In genomic region chr4:43493186-43493845, GRCm38 (mm10) we compare ENCODE assay signal across 8 mouse cellular contexts. TPM values are rescaled to one million over a fixed set of nuclear protein-coding genes. Genes with fewer than 3 reads are reported as not detected.
DNase-seq lines count a peak whose midpoint lies in the region; ATAC-seq lines count a peak whose summit lies in the region.

No protein-coding gene starts in this region.

- peak overlapping the region; percentile 73 for H3K9ac ChIP-seq in intestine, embryonic 15.5 days

- peaks cover 24% of the 10 kb centered on the region for H3K4me1 ChIP-seq in intestine, embryonic 15.5 days (replicated peaks)

- H3K4me2 ChIP-seq in intestine, embryonic 15.5 days (replicated peaks) = peak overlapping the region; percentile 72

- H3K27me3 ChIP-seq in intestine, embryonic 15.5 days (replicated peaks) = no peaks in the 10 kb centered on the region

- no peaks in the 10 kb centered on the region for H3K9me3 ChIP-seq in intestine, embryonic 15.5 days

- ATAC-seq in intestine, embryonic 15.5 days = peak; percentile 91

- intact Hi-C loops in left cerebral cortex, postnatal 25 days (cut with DNase I) = loop anchor here (1.0 to 5.0 kb wide), 3 partner anchors 34 to 69 kb away; partner anchors contain the start of genes Creb3 and Tln1

- peak overlapping the region; percentile 72 for H3K4me3 ChIP-seq in intestine, embryonic 15.5 days (replicated peaks)

- H3K27ac ChIP-seq in intestine, embryonic 15.5 days = peak overlapping the region; percentile 88

- peaks cover 8% of the 10 kb centered on the region; the same call in 1 of the 2 replicates for H3K36me3 ChIP-seq in intestine, embryonic 15.5 days

- under 1% methylated on average over 47 of the region's 47 CpGs for whole genome bisulfite sequencing in intestine, embryonic 15.5 days

- DNase-seq in adrenal gland, adult 2 months = peak; percentile 98
- DNase-seq in embryo, embryonic 11 days = peak; percentile 99
- peak; percentile 92 for DNase-seq in gastrocnemius, postnatal 25 days
- peak; percentile 97 to 98 for DNase-seq in left cerebral cortex, postnatal 25 days (ENCODE audit: low spot score in 2 of 2)
- peak; percentile 97 for DNase-seq in mesoderm, embryonic 11.5 days (ENCODE audit: low read depth, low spot score)
- peak; percentile 95 for DNase-seq in right cerebral cortex, postnatal 25 days
- DNase-seq in urinary bladder, postnatal 36 days (ENCODE audit: low spot score in 2 of 2) = peak; percentile 95 to 96

RNA-seq across cellular contexts. Expression of gene Ccdc107, which starts 0.6 kb away (rescaled TPM):
- total RNA-seq in adrenal gland, adult 2 months (2021) = 10 to 100 TPM; 54.5 to 69.2 TPM
- 376 and 526 TPM in 2 replicates for polyA plus RNA-seq in adrenal gland, adult 2 months (2012; rRNA removed)
- 10 to 100 TPM; 21.9 to 26.8 TPM for total RNA-seq in gastrocnemius, postnatal 25 days (2021)
- 98.8 and 102 TPM in 2 replicates for polyA plus RNA-seq in intestine, embryonic 15.5 days (2015; fragmentation: Nextera tagmentation; extraction: Ambion mirVana)
- total RNA-seq in left cerebral cortex, postnatal 25 days (2021) = 10 to 100 TPM; 22.3 to 25.4 TPM

RNA-seq across cellular contexts. Expression of gene Arhgef39, which starts 6.2 kb away (rescaled TPM):
- 1 to 10 TPM; 1.0 to 2.1 TPM for total RNA-seq in adrenal gland, adult 2 months (2021)
- polyA plus RNA-seq in adrenal gland, adult 2 months (2012; rRNA removed) = 4.8 and 6.6 TPM in 2 replicates
- under 1 TPM in 1 of 2 experiments, not detected in 1; 0.69 TPM for total RNA-seq in gastrocnemius, postnatal 25 days (2021)
- polyA plus RNA-seq in intestine, embryonic 15.5 days (2015; fragmentation: Nextera tagmentation; extraction: Ambion mirVana) = 45.2 and 48.6 TPM in 2 replicates
- total RNA-seq in left cerebral cortex, postnatal 25 days (2021) = under 1 TPM; 0.37 to 0.96 TPM

RNA-seq across cellular contexts. Expression of gene Sit1, which starts 9.8 kb away (rescaled TPM):
- not detected for total RNA-seq in adrenal gland, adult 2 months (2021)
- 0.28 and 0.73 TPM in 2 replicates for polyA plus RNA-seq in adrenal gland, adult 2 months (2012; rRNA removed)
- total RNA-seq in gastrocnemius, postnatal 25 days (2021) = not detected
- not detected in 2 replicates for polyA plus RNA-seq in intestine, embryonic 15.5 days (2015; fragmentation: Nextera tagmentation; extraction: Ambion mirVana)
- not detected for total RNA-seq in left cerebral cortex, postnatal 25 days (2021)

RNA-seq across cellular contexts. Expression of gene Car9, which starts 13.4 kb away (rescaled TPM):
- total RNA-seq in adrenal gland, adult 2 months (2021) = under 1 TPM; 0.17 to 0.28 TPM
- polyA plus RNA-seq in adrenal gland, adult 2 months (2012; rRNA removed) = 0.57 and 1.4 TPM in 2 replicates
- total RNA-seq in gastrocnemius, postnatal 25 days (2021) = 1 to 10 TPM; 2.2 to 2.7 TPM
- polyA plus RNA-seq in intestine, embryonic 15.5 days (2015; fragmentation: Nextera tagmentation; extraction: Ambion mirVana) = 18.0 and 30.0 TPM in 2 replicates
- total RNA-seq in left cerebral cortex, postnatal 25 days (2021) = 1 to 10 TPM in 1 of 2 experiments, not detected in 1; 1.0 TPM

RNA-seq across cellular contexts. Expression of gene Tpm2, which starts 30.2 kb away (rescaled TPM):
- 100 to 1,000 TPM in 1 of 2 experiments, 10 to 100 TPM in 1; 43.3 to 120 TPM for total RNA-seq in adrenal gland, adult 2 months (2021)
- polyA plus RNA-seq in adrenal gland, adult 2 months (2012; rRNA removed) = 21.1 and 34.6 TPM in 2 replicates
- over 10,000 TPM in 1 of 2 experiments, 1,000 to 10,000 TPM in 1; 8,936 to 14,319 TPM for total RNA-seq in gastrocnemius, postnatal 25 days (2021)
- polyA plus RNA-seq in intestine, embryonic 15.5 days (2015; fragmentation: Nextera tagmentation; extraction: Ambion mirVana) = 510 and 514 TPM in 2 replicates
- 1 to 10 TPM; 8.0 to 8.1 TPM for total RNA-seq in left cerebral cortex, postnatal 25 days (2021)

Comparison
In these comparisons a context has a peak if more than half of its experiments do, and no peak if none do; other contexts are left out.
1. Peak in every context shown above with its lines: DNase-seq, ATAC-seq, H3K4me3 ChIP-seq and H3K27ac ChIP-seq.